Mouse (Mus musculus) hindbrain, postnatal 0 days (tissue): Measurements from ENCODE around the gene Hacd2. TPM values are rescaled to one million over a fixed set of nuclear protein-coding genes. Genes with fewer than 3 reads are reported as not detected.

Source experiments
- ATAC-seq: fragments of 200-750 bp; cut with Nextera tagmentation; 2 replicates; pipeline ENCODE4 v1.8.0; 2017; ENCODE audit warnings: mild to moderate bottlenecking, moderate TSS enrichment, moderate library complexity
- DNase-seq: peaks from one replicate; pipeline ENCODE4 v3.0.0-alpha.2; 2015; ENCODE audit warnings: low spot score
- H3K27ac ChIP-seq: fragments of 300-500 bp; sonication (generic); 2 replicates; pipeline ENCODE4 v1.5.1; 2014; ENCODE audit warnings: mild to moderate bottlenecking
- H3K27me3 ChIP-seq: fragments of 300-500 bp; sonication (generic); 2 replicates; pipeline ENCODE4 v1.6.1; 2014; ENCODE audit warnings: low read length, mixed read lengths; ENCODE audit not compliant: insufficient read depth
- H3K36me3 ChIP-seq: fragments of 300-500 bp; sonication (generic); 2 replicates; pipeline ENCODE4 v1.6.1; 2014; ENCODE audit warnings: low read length, mixed read lengths; ENCODE audit not compliant: insufficient read depth
- H3K4me1 ChIP-seq: fragments of 300-500 bp; sonication (generic); 2 replicates; pipeline ENCODE4 v1.6.1; 2014; ENCODE audit warnings: antibody characterized with exemption, low read length, mixed read lengths; ENCODE audit not compliant: insufficient read depth
- H3K4me2 ChIP-seq: fragments of 300-500 bp; sonication (generic); 2 replicates; pipeline ENCODE4 v1.6.1; 2014; ENCODE audit warnings: low read depth, mild to moderate bottlenecking, low read length, moderate library complexity, mixed read lengths
- H3K4me3 ChIP-seq: fragments of 300-500 bp; sonication (generic); 2 replicates; pipeline ENCODE4 v1.5.1; 2014; ENCODE audit warnings: low read length
- H3K9ac ChIP-seq: fragments of 300-500 bp; sonication (generic); replicated peaks from 2 replicates; pipeline ENCODE4 v1.6.1; 2014; ENCODE audit warnings: mild to moderate bottlenecking, low read length, moderate library complexity, mixed read lengths
- H3K9me3 ChIP-seq: fragments of 300-500 bp; sonication (generic); 2 replicates; pipeline ENCODE4 v1.6.1; 2016; ENCODE audit warnings: low read length, mixed read lengths
- CTCF ChIP-seq: IDR thresholded peaks from 2 replicates; pipeline ENCODE4 v1.5.1; 2016; ENCODE audit warnings: antibody characterized with exemption, control low read depth, low read depth
- WGBS: fragments of 180-500 bp; shearing (Covaris S2); extraction: QIAGEN DNeasy Blood & Tissue Kit; methylation state at CpG from one replicate; pipeline ENCODE4 v1.1.7; 2014; 5-methylcytosine and 5-hydroxymethylcytosine counted together
- polyA plus RNA-seq: library from polyadenylated mRNA; unstranded; fragments of >200 nt; fragmentation: Nextera tagmentation; extraction: Ambion mirVana; gene quantifications from 2 replicates; pipeline ENCODE4 v1.2.1, GENCODE M21; 2015
- total RNA-seq: library from RNA; depleted of rRNA; stranded (reverse); fragments of >200 nt; gene quantifications from 2 replicates; pipeline ENCODE4 v1.2.3, GENCODE M21; 2014

Hacd2 gene
- total and polyA plus RNA-seq, 2 experiments from 2014 or later, result 11.7 to 60.0 TPM

DNA sequence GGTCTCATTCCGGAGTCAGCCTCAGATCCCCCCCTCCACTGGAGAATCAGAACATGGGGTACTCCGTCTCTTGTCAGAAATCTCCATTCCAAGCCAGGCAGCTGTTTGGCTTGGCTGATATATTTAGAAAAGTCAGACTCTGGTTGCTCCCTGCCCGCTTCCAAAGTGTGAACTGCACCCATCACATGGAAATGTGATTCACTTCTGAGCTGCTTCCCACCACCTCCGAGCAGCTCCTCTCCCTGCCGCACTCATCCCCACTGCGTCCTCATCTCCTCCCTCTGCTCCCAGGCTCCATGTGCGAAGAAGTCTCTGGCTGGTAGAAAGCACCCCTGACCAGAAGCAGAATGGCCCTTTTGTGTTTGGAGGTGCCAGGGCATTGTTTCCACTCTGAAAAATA, 95.2 kb downstream of the Hacd2 start:
- Histone ChIP-seq H3K4me3 (no peak overlapping the region), H3K36me3 (no peaks in the 10 kb centered on the region), H3K9me3 (no peaks in the 10 kb centered on the region), H3K27me3 (no peaks in the 10 kb centered on the region), H3K4me1 (no peaks in the 10 kb centered on the region), H3K4me2 (no peak overlapping the region), H3K27ac (no peak overlapping the region), H3K9ac (no peak overlapping the region)
- no peak for ATAC-seq
- DNase-seq, result no peak
- TF ChIP-seq CTCF, result no peak
- WGBS, result 62% methylated on average over 7 of the region's 7 CpGs

DNA sequence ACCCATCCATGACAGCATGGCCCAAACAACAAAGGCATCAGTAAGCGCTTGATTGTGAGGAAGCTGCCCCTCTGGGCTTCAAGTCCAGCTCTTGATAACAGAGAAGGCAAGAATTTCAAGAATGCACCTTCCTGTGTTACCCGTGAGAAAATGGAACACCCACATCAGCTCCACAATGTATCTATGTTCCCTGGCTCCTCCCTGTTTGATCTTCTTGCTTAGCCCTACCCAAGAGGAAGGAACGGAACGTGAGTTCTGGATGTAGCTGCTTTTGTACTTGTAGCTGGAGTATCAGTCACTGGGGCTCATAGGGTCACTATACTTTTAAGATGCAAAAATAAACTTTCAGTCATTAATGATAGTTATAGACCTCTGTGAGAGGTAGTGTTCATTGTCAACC, 98.4 kb downstream of the Hacd2 start:
- H3K4me2 ChIP-seq, result no peak overlapping the region
- H3K9ac ChIP-seq, result no peak overlapping the region
- H3K4me3 ChIP-seq, result no peak overlapping the region
- DNase-seq, result no peak
- WGBS, result 81% methylated on average over 4 of the region's 4 CpGs
- H3K27ac ChIP-seq, result no peak overlapping the region
- H3K27me3 ChIP-seq, result no peaks in the 10 kb centered on the region
- no peaks in the 10 kb centered on the region for H3K36me3 ChIP-seq
- ATAC-seq, result no peak
- H3K4me1 ChIP-seq, result no peaks in the 10 kb centered on the region
- no peaks in the 10 kb centered on the region for H3K9me3 ChIP-seq
- no peak for TF ChIP-seq CTCF

DNA sequence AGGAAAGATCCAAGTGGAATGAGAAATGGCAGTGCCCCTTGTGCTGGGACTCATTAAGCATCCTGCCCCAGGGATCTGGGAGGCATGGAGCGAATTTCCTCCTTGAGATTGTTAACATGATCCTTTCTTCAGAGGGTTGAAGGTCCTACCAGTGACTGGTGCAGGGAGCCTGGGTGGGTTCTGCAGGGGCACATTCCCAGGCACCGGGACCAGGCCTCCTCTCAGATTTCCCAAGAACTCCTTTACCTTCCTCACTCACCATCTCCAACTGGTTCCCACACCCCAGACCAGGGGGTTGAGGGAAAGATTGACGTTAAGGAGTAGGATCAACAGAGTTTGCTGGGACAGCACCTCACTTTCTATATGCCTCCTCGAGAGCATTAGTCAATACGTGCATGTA, 105.0 kb downstream of the Hacd2 start:
- no peaks in the 10 kb centered on the region for H3K9me3 ChIP-seq
- H3K4me1 ChIP-seq, result no peaks in the 10 kb centered on the region
- TF ChIP-seq CTCF, result no peak
- 93% methylated on average over 5 of the region's 5 CpGs for WGBS
- no peak overlapping the region for H3K4me2 ChIP-seq
- no peak overlapping the region for H3K9ac ChIP-seq
- ATAC-seq (no peak), DNase-seq (no peak)
- H3K27ac ChIP-seq, result no peak overlapping the region
- no peaks in the 10 kb centered on the region for H3K36me3 ChIP-seq
- no peak overlapping the region for H3K4me3 ChIP-seq
- no peaks in the 10 kb centered on the region for H3K27me3 ChIP-seq

- ATAC-seq (no peak), DNase-seq (no peak)
- no peak for TF ChIP-seq CTCF
- Histone ChIP-seq H3K27ac (no peak overlapping the region), H3K9me3 (no peaks in the 10 kb centered on the region), H3K9ac (no peak overlapping the region), H3K4me2 (no peak overlapping the region), H3K4me3 (no peak overlapping the region), H3K27me3 (no peaks in the 10 kb centered on the region), H3K36me3 (no peaks in the 10 kb centered on the region), H3K4me1 (no peaks in the 10 kb centered on the region)
- WGBS, result 80% methylated on average over 3 of the region's 3 CpGs
Observed at GRCm38 (mm10) chr16:35130172-35130571, 107.9 kb downstream of the Hacd2 start.

DNA sequence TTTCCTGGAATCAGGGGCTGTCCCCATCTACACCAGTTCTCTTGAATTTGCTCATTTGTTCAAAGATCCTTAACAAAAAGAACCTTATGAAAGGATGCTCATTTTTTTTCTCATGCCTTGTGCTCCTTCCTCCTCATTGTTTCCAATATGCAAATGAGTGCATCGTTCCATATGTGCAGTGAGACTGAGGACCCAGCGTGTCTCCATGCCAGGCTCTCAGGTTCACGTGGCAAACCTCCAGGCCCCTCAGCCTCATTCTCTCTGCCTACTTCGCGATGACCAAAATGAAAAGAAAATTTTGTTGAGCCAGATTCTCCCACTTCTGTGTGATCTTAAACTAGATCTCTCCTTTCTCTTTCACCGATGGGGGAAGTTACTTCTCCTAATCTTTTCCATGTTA, 117.2 kb downstream of the Hacd2 start:
- H3K36me3 ChIP-seq, result no peaks in the 10 kb centered on the region
- no peak overlapping the region for H3K4me3 ChIP-seq
- H3K4me1 ChIP-seq, result peaks cover 10% of the 10 kb centered on the region; the same call in 1 of the 2 replicates
- no peak for TF ChIP-seq CTCF
- no peak overlapping the region for H3K4me2 ChIP-seq
- H3K27ac ChIP-seq, result peak overlapping the region; percentile 68; the same call in 1 of the 2 replicates
- H3K27me3 ChIP-seq, result no peaks in the 10 kb centered on the region
- no peaks in the 10 kb centered on the region for H3K9me3 ChIP-seq
- ATAC-seq (no peak), DNase-seq (peak; percentile 42)
- no peak overlapping the region for H3K9ac ChIP-seq
- WGBS, result 29% methylated on average over 6 of the region's 6 CpGs

DNA sequence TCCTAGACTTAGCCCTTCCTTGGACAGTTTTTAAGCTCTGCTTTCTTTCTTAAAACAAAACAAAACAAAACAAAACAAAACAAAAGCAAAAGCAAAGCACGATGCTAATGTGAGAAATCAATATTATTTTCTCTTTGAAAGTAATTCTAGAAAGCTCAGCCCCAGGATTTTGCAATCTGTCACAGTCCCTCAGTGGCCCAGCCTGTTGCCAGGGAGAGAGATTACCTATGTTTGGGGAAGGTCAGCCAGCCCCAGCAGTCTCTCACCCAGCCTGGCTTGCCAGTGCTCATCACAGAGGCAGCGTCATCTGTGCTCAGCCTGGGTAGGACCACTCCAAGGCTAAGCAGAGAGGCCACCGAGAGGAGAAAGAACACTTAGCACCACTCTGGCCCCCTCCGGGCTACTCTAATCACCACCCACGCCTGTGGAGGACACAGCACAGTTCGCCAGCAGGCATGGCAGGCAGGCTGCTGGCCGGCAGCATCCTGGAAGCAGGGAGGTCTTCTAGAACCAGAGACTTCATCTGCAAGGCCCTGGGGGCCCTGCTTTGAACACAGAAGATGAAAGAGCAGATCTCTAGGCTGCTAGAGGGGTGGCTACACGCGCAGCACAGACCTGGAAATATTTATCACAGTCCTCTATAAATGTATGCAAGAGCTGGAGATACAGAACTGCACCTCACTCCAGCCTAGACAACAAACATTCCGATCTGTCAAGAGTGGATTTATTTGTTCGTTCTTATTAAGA, 117.8 kb downstream of the Hacd2 start:
- peaks cover 10% of the 10 kb centered on the region; the same call in 1 of the 2 replicates for H3K4me1 ChIP-seq
- peak; percentile 81 for ATAC-seq
- WGBS, result 15% methylated on average over 11 of the region's 11 CpGs

GRCm38 (mm10) chr16:35140620-35140975, 118.4 kb downstream of the Hacd2 start:
- ATAC-seq (peak; percentile 50; the same call in 1 of the 2 replicates), DNase-seq (peak; percentile 39)
- Histone ChIP-seq H3K4me1 (peaks cover 10% of the 10 kb centered on the region; the same call in 1 of the 2 replicates), H3K9ac (no peak overlapping the region), H3K27me3 (no peaks in the 10 kb centered on the region), H3K4me3 (no peak overlapping the region), H3K9me3 (no peaks in the 10 kb centered on the region), H3K27ac (peak overlapping the region; percentile 68), H3K4me2 (peak overlapping the region; percentile 11), H3K36me3 (no peaks in the 10 kb centered on the region)
- no peak for TF ChIP-seq CTCF
- 27% methylated on average over 9 of the region's 9 CpGs for WGBS

More for the DNA sequence above, 117.8 kb downstream of the Hacd2 start:
- H3K9me3 ChIP-seq, result no peaks in the 10 kb centered on the region
- no peaks in the 10 kb centered on the region for H3K36me3 ChIP-seq
- TF ChIP-seq CTCF, result no peak; the same call in 1 of the 2 replicates
- peak; percentile 66 for DNase-seq
- no peak overlapping the region for H3K4me3 ChIP-seq
- peak overlapping the region; percentile 68 for H3K27ac ChIP-seq
- no peaks in the 10 kb centered on the region for H3K27me3 ChIP-seq
- peak overlapping the region; percentile 11 for H3K4me2 ChIP-seq
- no peak overlapping the region for H3K9ac ChIP-seq
